Mouse (Mus musculus) heart, postnatal 0 days (tissue): ENCODE data around the gene Cpsf6. TPM values are rescaled to one million over a fixed set of nuclear protein-coding genes. Genes with fewer than 3 reads are reported as not detected.

Experiments used
- ATAC-seq: fragments of 200-750 bp; cut with Nextera tagmentation; 2 replicates; pipeline ENCODE4 v1.8.0; 2017; ENCODE audit warnings: low read depth, moderate number of reproducible peaks, moderate library complexity; ENCODE audit not compliant: insufficient read depth
- DNase-seq: peaks from one replicate; pipeline ENCODE4 v3.0.0-alpha.2; 2016; ENCODE audit warnings: low spot score
- H3K27ac ChIP-seq: fragments of 300-500 bp; sonication (generic); 2 replicates; pipeline ENCODE4 v1.5.1; 2014; ENCODE audit warnings: low read depth, mild to moderate bottlenecking
- H3K27me3 ChIP-seq: fragments of 300-500 bp; sonication (generic); 2 replicates; pipeline ENCODE4 v1.6.1; 2014; ENCODE audit warnings: low read length, mixed read lengths; ENCODE audit not compliant: control insufficient read depth, insufficient read depth
- H3K36me3 ChIP-seq: fragments of 300-500 bp; sonication (generic); replicated peaks from 2 replicates; pipeline ENCODE4 v1.6.1; 2014; ENCODE audit warnings: low read length, mixed read lengths; ENCODE audit not compliant: control insufficient read depth, insufficient read depth
- H3K4me1 ChIP-seq: fragments of 300-500 bp; sonication (generic); 2 replicates; pipeline ENCODE4 v1.6.1; 2014; ENCODE audit warnings: antibody characterized with exemption; ENCODE audit not compliant: control insufficient read depth, insufficient read depth
- H3K4me2 ChIP-seq: fragments of 300-500 bp; sonication (generic); 2 replicates; pipeline ENCODE4 v1.6.1; 2014; ENCODE audit warnings: low read depth, mild to moderate bottlenecking, low read length, moderate library complexity
- H3K4me3 ChIP-seq: fragments of 300-500 bp; sonication (generic); 2 replicates; pipeline ENCODE4 v1.5.1; 2014; ENCODE audit warnings: low read depth, low read length
- H3K9ac ChIP-seq: fragments of 300-500 bp; sonication (generic); replicated peaks from 2 replicates; pipeline ENCODE4 v1.6.1; 2014; ENCODE audit warnings: low read depth, low read length, mixed read lengths
- H3K9me3 ChIP-seq: fragments of 300-500 bp; sonication (generic); replicated peaks from 2 replicates; pipeline ENCODE4 v1.6.1; 2016; ENCODE audit warnings: low read length; ENCODE audit not compliant: control insufficient read depth
- CTCF ChIP-seq: IDR thresholded peaks from 2 replicates; pipeline ENCODE4 v1.5.1; 2016; ENCODE audit warnings: antibody characterized with exemption, control low read depth, low read depth
- EP300 ChIP-seq: IDR thresholded peaks from 2 replicates; pipeline ENCODE4 v1.6.1; 2016; ENCODE audit warnings: antibody characterized with exemption, low read depth
- WGBS: fragments of 180-500 bp; shearing (Covaris S2); extraction: QIAGEN DNeasy Blood & Tissue Kit; methylation state at CpG from one replicate; pipeline ENCODE4 v1.1.7; 2014; 5-methylcytosine and 5-hydroxymethylcytosine counted together
- polyA plus RNA-seq: library from polyadenylated mRNA; unstranded; fragments of >200 nt; fragmentation: Nextera tagmentation; extraction: Ambion mirVana; gene quantifications from 2 replicates; pipeline ENCODE4 v1.2.1, GENCODE M21; 2015
- total RNA-seq: library from RNA; depleted of rRNA; stranded (reverse); fragments of >200 nt; gene quantifications from 2 replicates; pipeline ENCODE4 v1.2.3, GENCODE M21; 2014; ENCODE audit warnings: low replicate concordance

The Cpsf6 gene
- total and polyA plus RNA-seq, 2 experiments from 2014 or later = 55.7 to 57.8 TPM

- Histone ChIP-seq H3K27me3 (no peaks in the 10 kb centered on the region), H3K4me2 (no peak overlapping the region), H3K9ac (no peak overlapping the region), H3K9me3 (no peaks in the 10 kb centered on the region), H3K4me3 (no peak overlapping the region), H3K27ac (no peak overlapping the region), H3K4me1 (no peaks in the 10 kb centered on the region), H3K36me3 (no peaks in the 10 kb centered on the region)
- DNase-seq (no peak), ATAC-seq (no peak)
- TF ChIP-seq CTCF (no peak), EP300 (no peak)
- WGBS = 52% methylated on average over 2 of the region's 2 CpGs
Measured at GRCm38 (mm10) chr10:117399196-117399595, 19.4 kb upstream of the Cpsf6 start.

- no peak for ATAC-seq
- H3K4me1 ChIP-seq = no peaks in the 10 kb centered on the region
- H3K27ac ChIP-seq = no peak overlapping the region
- no peaks in the 10 kb centered on the region for H3K36me3 ChIP-seq
- 67% methylated on average over 18 of the region's 18 CpGs for WGBS
- H3K4me2 ChIP-seq = no peak overlapping the region
- no peaks in the 10 kb centered on the region for H3K9me3 ChIP-seq
- no peak overlapping the region for H3K4me3 ChIP-seq
- no peak for TF ChIP-seq CTCF
- no peak for TF ChIP-seq EP300
- H3K27me3 ChIP-seq = no peaks in the 10 kb centered on the region
- no peak overlapping the region for H3K9ac ChIP-seq
- DNase-seq = no peak
Measured at GRCm38 (mm10) chr10:117398044-117398780, 18.4 kb upstream of the Cpsf6 start.

GRCm38 (mm10) chr10:117397106-117397625, 17.4 kb upstream of the Cpsf6 start:
- no peaks in the 10 kb centered on the region for H3K4me1 ChIP-seq
- 61% methylated on average over 8 of the region's 10 CpGs for WGBS
- no peak for DNase-seq

GRCm38 (mm10) chr10:117396386-117397048, 16.7 kb upstream of the Cpsf6 start:
- H3K36me3 ChIP-seq = no peaks in the 10 kb centered on the region
- H3K9ac ChIP-seq = no peak overlapping the region
- no peaks in the 10 kb centered on the region for H3K27me3 ChIP-seq
- no peak overlapping the region for H3K27ac ChIP-seq
- ATAC-seq (no peak), DNase-seq (no peak)
- TF ChIP-seq EP300 (no peak), CTCF (no peak)
- no peaks in the 10 kb centered on the region for H3K4me1 ChIP-seq
- WGBS = 45% methylated on average over 18 of the region's 18 CpGs
- H3K4me3 ChIP-seq = no peak overlapping the region
- H3K9me3 ChIP-seq = no peaks in the 10 kb centered on the region
- peak overlapping the region; percentile 34 for H3K4me2 ChIP-seq

More at GRCm38 (mm10) chr10:117397106-117397625, 17.4 kb upstream of the Cpsf6 start:
- Histone ChIP-seq H3K4me2 (peak overlapping the region; percentile 34), H3K27me3 (no peaks in the 10 kb centered on the region), H3K4me3 (no peak overlapping the region), H3K9ac (no peak overlapping the region), H3K36me3 (no peaks in the 10 kb centered on the region), H3K27ac (no peak overlapping the region), H3K9me3 (no peaks in the 10 kb centered on the region)
- no peak for ATAC-seq
- TF ChIP-seq EP300 (no peak), CTCF (no peak)

GRCm38 (mm10) chr10:117395801-117396200, 16.0 kb upstream of the Cpsf6 start:
- H3K9ac ChIP-seq = no peak overlapping the region
- WGBS = 89% methylated on average over 2 of the region's 2 CpGs
- ATAC-seq (no peak), DNase-seq (no peak)
- no peaks in the 10 kb centered on the region for H3K9me3 ChIP-seq
- H3K36me3 ChIP-seq = no peaks in the 10 kb centered on the region
- TF ChIP-seq CTCF = no peak
- no peak for TF ChIP-seq EP300
- H3K4me3 ChIP-seq = no peak overlapping the region
- H3K4me1 ChIP-seq = no peaks in the 10 kb centered on the region
- H3K27ac ChIP-seq = no peak overlapping the region
- no peaks in the 10 kb centered on the region for H3K27me3 ChIP-seq
- H3K4me2 ChIP-seq = no peak overlapping the region
